In genomic region chr7:110402092-110402491, GRCm38 (mm10) we compare ENCODE assay signal across 26 mouse cellular contexts.
DNase-seq lines count a peak whose midpoint lies in the region; ATAC-seq and TF ChIP-seq lines count a peak whose summit lies in the region.
"Had no signal": no experiment of that assay in that cellular context is flagged by ENCODE, and none has a peak within 500 bp of the region (broad histone marks: within the 10 kb centered on the region; RNA-seq: fewer than 3 reads in every experiment).

No protein-coding gene starts in this region.

- 0 out of 2 replicates have a peak overlapping the region, but pooled peaks have one; percentile 28 for H3K27ac ChIP-seq in kidney, embryonic 15.5 days
- H3K27ac ChIP-seq in lung, embryonic 14.5 days (ENCODE audit: low read depth), result no peak overlapping the region
- peak overlapping the region; percentile 100 for H3K27ac ChIP-seq in embryonic fibroblast, embryonic 13.5 days (ENCODE audit: insufficient read depth, low read length)
- H3K27ac ChIP-seq: embryonic facial prominence, embryonic 13.5 days; heart, embryonic 13.5 days; hindbrain, embryonic 12.5 days; layer of hippocampus, adult 2 months; limb, embryonic 12.5 days; liver, embryonic 14.5 days; midbrain, embryonic 15.5 days; neural tube, embryonic 12.5 days had no signal

- H3K27me3 ChIP-seq in kidney, embryonic 15.5 days, result no peaks in the 10 kb centered on the region
- no peaks in the 10 kb centered on the region for H3K27me3 ChIP-seq in lung, embryonic 14.5 days (ENCODE audit: insufficient read depth, low read length)
- H3K27me3 ChIP-seq: embryonic facial prominence, embryonic 13.5 days; heart, embryonic 13.5 days; hindbrain, embryonic 12.5 days; limb, embryonic 12.5 days; midbrain, embryonic 15.5 days; neural tube, embryonic 12.5 days had no signal

- WGBS in kidney, embryonic 15.5 days, result 81% methylated on average over 1 of the region's 1 CpGs
- WGBS in lung, embryonic 14.5 days, result 50% methylated on average over 1 of the region's 1 CpGs

- no peak for TF ChIP-seq CTCF in lung, embryonic 14.5 days (IDR thresholded peaks at IDR 0.05; ENCODE audit: low read depth)
- no peak for TF ChIP-seq CTCF in embryonic fibroblast, embryonic 13.5 days (IDR thresholded peaks at IDR 0.05; ENCODE audit: borderline replicate concordance, insufficient read depth, low read length)

- H3K9me3 ChIP-seq in kidney, embryonic 15.5 days (replicated peaks), result no peaks in the 10 kb centered on the region
- no peaks in the 10 kb centered on the region for H3K9me3 ChIP-seq in lung, embryonic 14.5 days (ENCODE audit: low read depth, low read length)
- H3K9me3 ChIP-seq: embryonic facial prominence, embryonic 13.5 days; heart, embryonic 13.5 days; hindbrain, embryonic 12.5 days; limb, embryonic 12.5 days; midbrain, embryonic 15.5 days; neural tube, embryonic 12.5 days had no signal

- no peak overlapping the region for H3K4me3 ChIP-seq in kidney, embryonic 15.5 days (replicated peaks)
- H3K4me3 ChIP-seq in lung, embryonic 14.5 days (ENCODE audit: low read depth, low read length), result no peak overlapping the region
- H3K4me3 ChIP-seq in embryonic fibroblast, embryonic 13.5 days (ENCODE audit: insufficient read depth, low read length), result no peak overlapping the region
- H3K4me3 ChIP-seq: embryonic facial prominence, embryonic 13.5 days; heart, embryonic 13.5 days; hindbrain, embryonic 12.5 days; layer of hippocampus, adult 2 months; limb, embryonic 12.5 days; midbrain, embryonic 15.5 days; neural tube, embryonic 12.5 days had no signal

- DNase-seq in embryo, embryonic 10 days (ENCODE audit: low spot score), result peak; percentile 6
- DNase-seq in embryo, embryonic 9.5 days (ENCODE audit: extremely low spot score), result no peak
- no peak for DNase-seq in kidney, postnatal 36 days
- DNase-seq in lung, embryonic 14.5 days, result peak; percentile 58
- no peak for DNase-seq in lung, postnatal 36 days
- no peak for DNase-seq in cerebellum, postnatal 36 days
- DNase-seq: adrenal gland, postnatal 14 days; cerebellum, adult 8-10 months; gastrocnemius, postnatal 14 days; heart, adult 18-20 months; layer of hippocampus, postnatal 36 days; lung, postnatal 4 days; right cerebral cortex, postnatal 14 days; spleen, adult 18-20 months had no signal

- no peak overlapping the region for H3K9ac ChIP-seq in kidney, embryonic 15.5 days
- no peak overlapping the region for H3K9ac ChIP-seq in lung, embryonic 14.5 days
- H3K9ac ChIP-seq: embryonic facial prominence, embryonic 13.5 days; heart, embryonic 13.5 days; hindbrain, embryonic 12.5 days; limb, embryonic 12.5 days; liver, embryonic 14.5 days; midbrain, embryonic 15.5 days; neural tube, embryonic 12.5 days had no signal

- TF ChIP-seq POLR2A in embryonic fibroblast, embryonic 13.5 days (IDR thresholded peaks at IDR 0.05; ENCODE audit: low read depth, low read length), result no peak

- peaks cover 34% of the 10 kb centered on the region; the same call in 1 of the 2 replicates for H3K36me3 ChIP-seq in kidney, embryonic 15.5 days
- 0 out of 2 replicates have a peak, but pooled peaks cover 6% of the 10 kb centered on the region for H3K36me3 ChIP-seq in lung, embryonic 14.5 days (ENCODE audit: insufficient read depth)
- H3K36me3 ChIP-seq: hindbrain, embryonic 12.5 days; neural tube, embryonic 12.5 days had no signal

- no peaks in the 10 kb centered on the region for H3K4me1 ChIP-seq in kidney, embryonic 15.5 days
- H3K4me1 ChIP-seq in lung, embryonic 14.5 days (ENCODE audit: insufficient read depth), result no peaks in the 10 kb centered on the region
- H3K4me1 ChIP-seq in embryonic fibroblast, embryonic 13.5 days (ENCODE audit: control insufficient read depth, insufficient read depth, low read length), result peaks cover 3% of the 10 kb centered on the region; the same call in 1 of the 2 replicates
- H3K4me1 ChIP-seq: heart, embryonic 13.5 days; hindbrain, embryonic 12.5 days; limb, embryonic 12.5 days; midbrain, embryonic 15.5 days; neural tube, embryonic 12.5 days had no signal

- no peak for ATAC-seq in kidney, embryonic 15.5 days (replicated peaks; ENCODE audit: low FRiP score)
- no peak for ATAC-seq in lung, embryonic 14.5 days (ENCODE audit: insufficient read depth)
- ATAC-seq: forebrain, embryonic 16.5 days; intestine, postnatal 0 days; midbrain, embryonic 15.5 days had no signal

- H3K4me2 ChIP-seq in kidney, embryonic 15.5 days, result no peak overlapping the region
- H3K4me2 ChIP-seq in lung, embryonic 14.5 days, result no peak overlapping the region
- H3K4me2 ChIP-seq: embryonic facial prominence, embryonic 13.5 days; heart, embryonic 13.5 days; hindbrain, embryonic 12.5 days; limb, embryonic 12.5 days; midbrain, embryonic 15.5 days; neural tube, embryonic 12.5 days had no signal

Comparison
In these comparisons a context has a peak if more than half of its experiments do, and no peak if none do; other contexts are left out.
1. DNase-seq: peak in embryo, embryonic 10 days (single experiment) and lung, embryonic 14.5 days (single experiment); none in embryo, embryonic 9.5 days (single experiment), kidney, postnatal 36 days (0 of 2), lung, postnatal 36 days (single experiment) and cerebellum, postnatal 36 days (0 of 2).